Mouse (Mus musculus) MN1 (cell line): ENCODE results near the gene Ssna1.

Experiments used
- DNase-seq: peaks from one replicate; pipeline ENCODE4 v3.0.0-alpha.2; 2016; ENCODE audit warnings: low spot score

Ssna1 gene

GRCm38 (mm10) chr2:25231038-25231437, 41.2 kb downstream of the Ssna1 start:
- no peak for DNase-seq

GRCm38 (mm10) chr2:25230581-25230980, 41.7 kb downstream of the Ssna1 start:
- no peak for DNase-seq

- DNase-seq = no peak
Measured at GRCm38 (mm10) chr2:25229582-25229981, 42.7 kb downstream of the Ssna1 start.

GRCm38 (mm10) chr2:25228995-25229530, 43.2 kb downstream of the Ssna1 start:
- DNase-seq = no peak

GRCm38 (mm10) chr2:25228431-25228889, 43.8 kb downstream of the Ssna1 start:
- peak; percentile 86 for DNase-seq

- DNase-seq = no peak
Measured at GRCm38 (mm10) chr2:25227406-25227805, 44.8 kb downstream of the Ssna1 start.

- no peak for DNase-seq
Measured at GRCm38 (mm10) chr2:25226864-25227263, 45.4 kb downstream of the Ssna1 start.

GRCm38 (mm10) chr2:25225811-25226379, 46.3 kb downstream of the Ssna1 start:
- no peak for DNase-seq

GRCm38 (mm10) chr2:25224766-25225752, 47.2 kb downstream of the Ssna1 start:
- DNase-seq = peak; percentile 99

GRCm38 (mm10) chr2:25224492-25224765, 47.8 kb downstream of the Ssna1 start, which contains the start of gene Tubb4b:
Tubb4b (minus strand) TSS chr2:25224702.
- no peak for DNase-seq

GRCm38 (mm10) chr2:25223681-25224491, 48.4 kb downstream of the Ssna1 start:
- peak; percentile 90 for DNase-seq

GRCm38 (mm10) chr2:25221331-25221772, 50.9 kb downstream of the Ssna1 start:
- no peak for DNase-seq
